Mouse (Mus musculus): ENCODE data around the gene Gm5591. TPM values are rescaled to one million over a fixed set of nuclear protein-coding genes. Genes with fewer than 3 reads are reported as not detected.

The Gm5591 gene
- not detected in 2 replicates for polyA plus RNA-seq (2012)

GRCm38 (mm10) chr7:38528093-38528492, at the start of gene Gm5591:
TSS of gene Gm5591 (minus strand) at chr7:38528193.

